Mouse (Mus musculus): Measurements from ENCODE around the gene Pea15a. TPM values are rescaled to one million over a fixed set of nuclear protein-coding genes. Genes with fewer than 3 reads are reported as not detected.

Pea15a gene
- total and polyA plus RNA-seq, 3 experiments: 15.6 to 50.6 (median 23.7) TPM

GRCm38 (mm10) chr1:172200161-172200560 lies 6.4 kb downstream of the Pea15a start:
- TF ChIP-seq MXI1 (IDR thresholded peaks at IDR 0.05; ENCODE audit: low read depth, low read length): no peak
- TF ChIP-seq CHD2 (IDR thresholded peaks at IDR 0.05; ENCODE audit: low read length): no peak
- no peak for TF ChIP-seq GABPA (IDR thresholded peaks at IDR 0.05; ENCODE audit: insufficient replicate concordance, low read depth, low read length)
- no peak for TF ChIP-seq MEF2A (IDR thresholded peaks at IDR 0.05; ENCODE audit: borderline replicate concordance, low read depth, low read length)
- no peak for TF ChIP-seq MAZ (IDR thresholded peaks at IDR 0.05; ENCODE audit: low read depth, low read length)
- TF ChIP-seq MAFK (IDR thresholded peaks at IDR 0.05; ENCODE audit: insufficient replicate concordance, low read length): no peak
- TF ChIP-seq ZNF384 (IDR thresholded peaks at IDR 0.05; ENCODE audit: low read depth, low read length): no peak
- Histone ChIP-seq H3K4me2 (ENCODE audit: insufficient read depth, low read depth, poor library complexity, severe bottlenecking) (no peak overlapping the region), H3K9ac (ENCODE audit: insufficient read depth, low read depth) (no peak overlapping the region), H3K4me3 (replicated peaks in 1 of 3; ENCODE audit: low read depth in 2 of 3, low read length in 2 of 3, poor library complexity in 1 of 3) (no peak overlapping the region), H3K79me2 (replicated peaks; ENCODE audit: control insufficient read depth, extremely low read depth, insufficient read depth, poor library complexity, severe bottlenecking) (peaks cover 5% of the 10 kb centered on the region; the same call in 1 of the 2 replicates), H3K9me3 (replicated peaks; ENCODE audit: low read length) (no peaks in the 10 kb centered on the region), H3K36me3 (replicated peaks in 1 of 2; ENCODE audit: control insufficient read depth in 1 of 2, insufficient read depth in 1 of 2, low read length in 1 of 2) (peaks cover 61 to 96% of the 10 kb centered on the region in 2 experiments), H3K27ac (ENCODE audit: insufficient read depth, low read depth) (no peak overlapping the region; the same call in 1 of the 2 replicates), H3K27me3 (replicated peaks) (no peaks in the 10 kb centered on the region), H3K4me1 (ENCODE audit: control insufficient read depth in 1 of 2, insufficient read depth in 2 of 2) (peaks cover 15 to 48% of the 10 kb centered on the region in 2 experiments)
- peak; percentile 23 for DNase-seq (ENCODE audit: extremely low read depth)
- in situ Hi-C loops (cut with MboI; ENCODE audit: low pct_ligation_motif_present, low pct_unique_long_range_greater_than_20kb, low sequenced_read_pairs): no loop called here
- dilution Hi-C loops (cut with MboI; ENCODE audit: extremely low pct_ligation_motif_present, extremely low pct_unique_long_range_greater_than_20kb, low sequenced_read_pairs): no loop called here

GRCm38 (mm10) chr1:172198996-172199395 lies 7.6 kb downstream of the Pea15a start:
- no peak overlapping the region for H3K4me3 ChIP-seq (replicated peaks in 1 of 3; ENCODE audit: low read depth in 2 of 3, low read length in 2 of 3, poor library complexity in 1 of 3)
- dilution Hi-C loops (cut with MboI; ENCODE audit: extremely low pct_ligation_motif_present, extremely low pct_unique_long_range_greater_than_20kb, low sequenced_read_pairs): no loop called here
- H3K27ac ChIP-seq (ENCODE audit: insufficient read depth, low read depth): no peak overlapping the region
- peaks cover 72 to 97% of the 10 kb centered on the region in 2 experiments for H3K36me3 ChIP-seq (replicated peaks in 1 of 2; ENCODE audit: control insufficient read depth in 1 of 2, insufficient read depth in 1 of 2, low read length in 1 of 2)
- peaks cover 12 to 37% of the 10 kb centered on the region in 2 experiments for H3K4me1 ChIP-seq (ENCODE audit: control insufficient read depth in 1 of 2, insufficient read depth in 2 of 2)
- H3K27me3 ChIP-seq (replicated peaks): no peaks in the 10 kb centered on the region
- TF ChIP-seq BHLHE40 (IDR thresholded peaks at IDR 0.05; ENCODE audit: low read depth, low read length): no peak
- DNase-seq (ENCODE audit: extremely low read depth): no peak
- no peak overlapping the region for H3K9ac ChIP-seq (ENCODE audit: insufficient read depth, low read depth)
- H3K4me2 ChIP-seq (ENCODE audit: insufficient read depth, low read depth, poor library complexity, severe bottlenecking): no peak overlapping the region
- in situ Hi-C loops (cut with MboI; ENCODE audit: low pct_ligation_motif_present, low pct_unique_long_range_greater_than_20kb, low sequenced_read_pairs): no loop called here
- no peaks in the 10 kb centered on the region for H3K9me3 ChIP-seq (replicated peaks; ENCODE audit: low read length)
- H3K79me2 ChIP-seq (replicated peaks; ENCODE audit: control insufficient read depth, extremely low read depth, insufficient read depth, poor library complexity, severe bottlenecking): 0 out of 2 replicates have a peak, but pooled peaks cover 5% of the 10 kb centered on the region

- no peak overlapping the region for H3K4me3 ChIP-seq (replicated peaks in 1 of 3; ENCODE audit: low read depth in 2 of 3, low read length in 2 of 3, poor library complexity in 1 of 3)
- no peak overlapping the region for H3K4me2 ChIP-seq (ENCODE audit: insufficient read depth, low read depth, poor library complexity, severe bottlenecking)
- 0 out of 2 replicates have a peak, but pooled peaks cover 5% of the 10 kb centered on the region for H3K79me2 ChIP-seq (replicated peaks; ENCODE audit: control insufficient read depth, extremely low read depth, insufficient read depth, poor library complexity, severe bottlenecking)
- dilution Hi-C loops (cut with MboI; ENCODE audit: extremely low pct_ligation_motif_present, extremely low pct_unique_long_range_greater_than_20kb, low sequenced_read_pairs) (no loop called here), in situ Hi-C loops (cut with MboI; ENCODE audit: low pct_ligation_motif_present, low pct_unique_long_range_greater_than_20kb, low sequenced_read_pairs) (no loop called here)
- H3K4me1 ChIP-seq (ENCODE audit: control insufficient read depth in 1 of 2, insufficient read depth in 2 of 2): peaks cover 9 to 30% of the 10 kb centered on the region in 2 experiments
- no peak for DNase-seq (ENCODE audit: extremely low read depth)
- no peak overlapping the region for H3K9ac ChIP-seq (ENCODE audit: insufficient read depth, low read depth)
- H3K27ac ChIP-seq (ENCODE audit: insufficient read depth, low read depth): no peak overlapping the region
- no peaks in the 10 kb centered on the region for H3K27me3 ChIP-seq (replicated peaks)
- H3K36me3 ChIP-seq (replicated peaks in 1 of 2; ENCODE audit: control insufficient read depth in 1 of 2, insufficient read depth in 1 of 2, low read length in 1 of 2): peaks cover 78 to 97% of the 10 kb centered on the region in 2 experiments
- no peak for TF ChIP-seq POLR2A (IDR thresholded peaks at IDR 0.05; ENCODE audit: low read depth, low read length)
- TF ChIP-seq MAFK (IDR thresholded peaks at IDR 0.05; ENCODE audit: insufficient replicate concordance, low read length): no peak
- no peak for TF ChIP-seq SIN3A (IDR thresholded peaks at IDR 0.05; ENCODE audit: low read length)
- no peak for TF ChIP-seq NELFE (IDR thresholded peaks at IDR 0.05; ENCODE audit: low read depth, low read length)
- TF ChIP-seq TBP (conservative IDR thresholded peaks at IDR 0.05; ENCODE audit: low read depth, low read length): no peak
- TF ChIP-seq USF2 (conservative IDR thresholded peaks at IDR 0.05; ENCODE audit: low read depth, low read length): no peak
- no peak for TF ChIP-seq ETS1 (conservative IDR thresholded peaks at IDR 0.05; ENCODE audit: low read depth, low read length)
- TF ChIP-seq RCOR1 (conservative IDR thresholded peaks at IDR 0.05; ENCODE audit: low read depth, low read length): no peak
- no peak for TF ChIP-seq JUND (conservative IDR thresholded peaks at IDR 0.05; ENCODE audit: low read depth, low read length)
- no peaks in the 10 kb centered on the region for H3K9me3 ChIP-seq (replicated peaks; ENCODE audit: low read length)
These were observed 8.3 kb downstream of the Pea15a start for GRCm38 (mm10) chr1:172198316-172198715.
